In genomic region chr11:81369497-81370425, GRCm38 (mm10) we compare ENCODE assay signal across 14 mouse cellular contexts.
DNase-seq lines count a peak whose midpoint lies in the region; ATAC-seq and TF ChIP-seq lines count a peak whose summit lies in the region.
"Had no signal": no experiment of that assay in that cellular context is flagged by ENCODE, and none has a peak within 500 bp of the region (broad histone marks: within the 10 kb centered on the region; RNA-seq: fewer than 3 reads in every experiment).

No protein-coding gene starts in this region.

- no peak for TF ChIP-seq CTCF in brain, embryonic 14.5 days (IDR thresholded peaks at IDR 0.05; ENCODE audit: borderline replicate concordance, extremely low read depth, insufficient read depth, insufficient read length)

- no peak overlapping the region for H3K4me3 ChIP-seq in heart, embryonic 10.5 days
- no peak overlapping the region for H3K4me3 ChIP-seq in embryonic facial prominence, embryonic 11.5 days (ENCODE audit: low read depth, low read length)
- H3K4me3 ChIP-seq: intestine, embryonic 15.5 days; neural tube, embryonic 13.5 days had no signal

- no peaks in the 10 kb centered on the region for H3K36me3 ChIP-seq in heart, embryonic 10.5 days
- H3K36me3 ChIP-seq in embryonic facial prominence, embryonic 11.5 days (replicated peaks; ENCODE audit: control insufficient read depth, insufficient read depth, low read depth, low read length), result no peaks in the 10 kb centered on the region
- H3K36me3 ChIP-seq: intestine, embryonic 15.5 days; neural tube, embryonic 13.5 days had no signal

- H3K4me1 ChIP-seq in heart, embryonic 10.5 days, result peaks cover 24% of the 10 kb centered on the region
- H3K4me1 ChIP-seq in embryonic facial prominence, embryonic 11.5 days (ENCODE audit: control insufficient read depth, insufficient read depth, low read length), result no peaks in the 10 kb centered on the region; the same call in 1 of the 2 replicates
- H3K4me1 ChIP-seq: intestine, embryonic 15.5 days had no signal

- no peak overlapping the region for H3K9ac ChIP-seq in embryonic facial prominence, embryonic 11.5 days (replicated peaks; ENCODE audit: low read length)
- H3K9ac ChIP-seq: intestine, embryonic 15.5 days; neural tube, embryonic 13.5 days had no signal

- no peak; the same call in 1 of the 2 replicates for ATAC-seq in embryonic facial prominence, embryonic 11.5 days (replicated peaks; ENCODE audit: insufficient number of reproducible peaks, low FRiP score, low TSS enrichment, low read depth)
- ATAC-seq: intestine, embryonic 15.5 days; lung, postnatal 0 days had no signal

- H3K9me3 ChIP-seq in heart, embryonic 10.5 days, result no peaks in the 10 kb centered on the region
- H3K9me3 ChIP-seq in embryonic facial prominence, embryonic 11.5 days (replicated peaks; ENCODE audit: control insufficient read depth, low read length), result no peaks in the 10 kb centered on the region
- H3K9me3 ChIP-seq: intestine, embryonic 15.5 days; neural tube, embryonic 13.5 days had no signal

- peaks cover 10% of the 10 kb centered on the region; the same call in 1 of the 2 replicates for H3K27me3 ChIP-seq in heart, embryonic 10.5 days (ENCODE audit: insufficient read depth, poor library complexity, severe bottlenecking)
- no peaks in the 10 kb centered on the region for H3K27me3 ChIP-seq in embryonic facial prominence, embryonic 11.5 days (ENCODE audit: control insufficient read depth, insufficient read depth, low read length)
- H3K27me3 ChIP-seq: intestine, embryonic 15.5 days; neural tube, embryonic 13.5 days had no signal

- no peak overlapping the region for H3K4me2 ChIP-seq in embryonic facial prominence, embryonic 11.5 days (ENCODE audit: low read depth, low read length)
- H3K4me2 ChIP-seq: intestine, embryonic 15.5 days; neural tube, embryonic 13.5 days had no signal

- H3K27ac ChIP-seq in heart, embryonic 10.5 days, result no peak overlapping the region
- no peak overlapping the region for H3K27ac ChIP-seq in embryonic facial prominence, embryonic 11.5 days (replicated peaks; ENCODE audit: low read depth, low read length)
- H3K27ac ChIP-seq: intestine, embryonic 15.5 days; neural tube, embryonic 13.5 days had no signal

- TF ChIP-seq POLR2A in brain, embryonic 14.5 days (IDR thresholded peaks at IDR 0.05; ENCODE audit: borderline replicate concordance, extremely low read depth, insufficient read depth, insufficient read length, poor library complexity, severe bottlenecking), result no peak

- peak; percentile 9 for DNase-seq in heart, postnatal 4 days
- DNase-seq in heart, embryonic 10.5 days (ENCODE audit: low spot score), result no peak
- DNase-seq in brain, embryonic 14.5 days (ENCODE audit: low read depth), result peak; percentile 62
- peak; percentile 30 for DNase-seq in embryonic facial prominence, embryonic 11.5 days (ENCODE audit: low spot score)
- peak; percentile 34 to 49 for DNase-seq in kidney, postnatal 4 days
- DNase-seq in frontal cortex, postnatal 14 days (ENCODE audit: low spot score in 2 of 2), result no peak
- no peak for DNase-seq in urinary bladder, postnatal 25 days (ENCODE audit: low spot score)
- no peak for DNase-seq in left cerebral cortex, adult 18-20 months (ENCODE audit: low spot score in 2 of 2)
- DNase-seq: cerebellum, adult 11-12 months; heart, adult 11 months; thymus, adult 18-20 months had no signal

- 63% methylated on average over 10 of the region's 10 CpGs for WGBS in heart, embryonic 10.5 days
- WGBS in embryonic facial prominence, embryonic 11.5 days, result 24% methylated on average over 10 of the region's 10 CpGs

Comparison
In these comparisons a context has a peak if more than half of its experiments do, and no peak if none do; other contexts are left out.
1. DNase-seq: peak in heart, postnatal 4 days (single experiment), brain, embryonic 14.5 days (single experiment), embryonic facial prominence, embryonic 11.5 days (single experiment) and kidney, postnatal 4 days (2 of 2); none in heart, embryonic 10.5 days (single experiment), frontal cortex, postnatal 14 days (0 of 2), urinary bladder, postnatal 25 days (single experiment) and left cerebral cortex, adult 18-20 months (0 of 2).